Mouse (Mus musculus): Measurements from ENCODE around the gene Mcm8.

Gene Mcm8

GRCm38 (mm10) chr2:132815608-132816314 is at the start of gene Mcm8, which contains the start of gene Trmt6:
Gene Mcm8, plus strand, starts transcription at chr2:132816141.
Gene Trmt6, minus strand, starts transcription at chr2:132816055.
- in situ Hi-C loops (cut with MboI, MseI): no loop called here

GRCm38 (mm10) chr2:132770822-132771221 is 45.1 kb upstream of the Mcm8 start:
- in situ Hi-C loops (cut with MboI, MseI): no loop called here

GRCm38 (mm10) chr2:132780978-132781377 is 35.0 kb upstream of the Mcm8 start, which contains the start of gene Chgb:
Gene Chgb, plus strand, starts transcription at chr2:132781278.
- in situ Hi-C loops (cut with MboI, MseI): no loop called here

- in situ Hi-C loops (cut with MboI, MseI): no loop called here
Measured at GRCm38 (mm10) chr2:132781439-132782068, 34.4 kb upstream of the Mcm8 start.

GRCm38 (mm10) chr2:132784039-132784438 is 31.9 kb upstream of the Mcm8 start:
- in situ Hi-C loops (cut with MboI, MseI): no loop called here

GRCm38 (mm10) chr2:132793441-132794203 is 22.3 kb upstream of the Mcm8 start:
- in situ Hi-C loops (cut with MboI, MseI): no loop called here

- in situ Hi-C loops (cut with MboI, MseI): no loop called here
Measured at GRCm38 (mm10) chr2:132794204-132794586, 21.7 kb upstream of the Mcm8 start.

GRCm38 (mm10) chr2:132802976-132803375 is 13.0 kb upstream of the Mcm8 start:
- in situ Hi-C loops (cut with MboI, MseI): no loop called here

GRCm38 (mm10) chr2:132841071-132841470 is 25.1 kb downstream of the Mcm8 start:
- in situ Hi-C loops (cut with MboI, MseI): no loop called here

- in situ Hi-C loops (cut with MboI, MseI): no loop called here
Measured at GRCm38 (mm10) chr2:132846407-132847358, 30.7 kb downstream of the Mcm8 start, which contains the start of gene Crls1. Gene Crls1, plus strand, starts transcription at chr2:132846666.

GRCm38 (mm10) chr2:132847581-132847980 is 31.6 kb downstream of the Mcm8 start:
- in situ Hi-C loops (cut with MboI, MseI): no loop called here

- in situ Hi-C loops (cut with MboI, MseI): no loop called here
Measured at GRCm38 (mm10) chr2:132848361-132848760, 32.4 kb downstream of the Mcm8 start.

GRCm38 (mm10) chr2:132849141-132849540 is 33.2 kb downstream of the Mcm8 start:
- in situ Hi-C loops (cut with MboI, MseI): no loop called here

- in situ Hi-C loops (cut with MboI, MseI): no loop called here
Measured at GRCm38 (mm10) chr2:132853051-132853450, 37.1 kb downstream of the Mcm8 start.

- in situ Hi-C loops (cut with MboI, MseI): no loop called here
Measured at GRCm38 (mm10) chr2:132856333-132856732, 40.4 kb downstream of the Mcm8 start.

- in situ Hi-C loops (cut with MboI, MseI): no loop called here
Measured at GRCm38 (mm10) chr2:132860435-132860834, 44.5 kb downstream of the Mcm8 start.

GRCm38 (mm10) chr2:132861456-132861855 is 45.5 kb downstream of the Mcm8 start:
- in situ Hi-C loops (cut with MboI, MseI): no loop called here

GRCm38 (mm10) chr2:132863325-132863724 is 47.4 kb downstream of the Mcm8 start:
- in situ Hi-C loops (cut with MboI, MseI): no loop called here

GRCm38 (mm10) chr2:132867521-132867920 is 51.6 kb downstream of the Mcm8 start:
- in situ Hi-C loops (cut with MboI, MseI): no loop called here

GRCm38 (mm10) chr2:132869682-132870081 is 53.7 kb downstream of the Mcm8 start:
- in situ Hi-C loops (cut with MboI, MseI): no loop called here

- in situ Hi-C loops (cut with MboI, MseI): no loop called here
Measured at GRCm38 (mm10) chr2:132870286-132870685, 54.3 kb downstream of the Mcm8 start.
